ENCODE assay signal across 16 mouse cellular contexts in the genomic region with DNA sequence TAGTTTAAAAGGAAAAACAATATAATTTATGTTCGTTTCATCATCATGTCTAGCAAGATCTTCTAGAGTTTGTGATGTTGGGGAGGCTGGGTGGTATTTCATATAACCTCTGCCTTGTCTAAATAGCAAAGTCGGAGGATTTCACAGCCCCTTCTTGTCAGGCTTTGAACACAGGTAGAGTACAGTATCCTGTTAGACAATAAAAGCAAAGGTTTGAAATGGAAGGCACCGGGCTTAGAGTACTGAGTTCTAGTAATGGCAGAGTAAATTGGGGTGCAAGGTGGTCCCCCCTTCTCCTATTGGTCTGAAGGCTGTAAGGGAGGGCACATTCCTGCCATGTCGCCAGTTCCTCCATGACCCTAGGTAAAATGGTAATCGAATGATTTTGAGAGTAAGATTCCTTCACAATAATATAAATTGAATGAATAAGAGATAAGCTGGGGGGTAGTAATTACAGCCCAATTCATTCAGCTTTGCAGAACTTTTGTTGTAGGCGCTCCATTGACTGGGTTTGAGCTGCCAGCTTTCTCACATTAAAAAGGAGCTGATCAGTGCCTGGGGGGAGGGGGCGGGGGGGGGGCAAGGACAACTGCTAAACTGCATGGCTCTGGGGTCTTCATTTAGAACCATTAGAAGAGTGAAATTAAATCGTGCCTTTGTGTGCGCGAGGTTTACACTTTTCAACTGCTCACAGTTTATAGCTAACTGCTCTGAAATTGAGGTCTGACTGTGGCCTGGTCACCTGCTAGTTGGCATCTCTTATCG. TPM values are rescaled to one million over a fixed set of nuclear protein-coding genes. Genes with fewer than 3 reads are reported as not detected.
DNase-seq lines count a peak whose midpoint lies in the region; ATAC-seq and TF ChIP-seq lines count a peak whose summit lies in the region.
"Had no signal": no experiment of that assay in that cellular context is flagged by ENCODE, and none has a peak within 500 bp of the region (broad histone marks: within the 10 kb centered on the region; RNA-seq: fewer than 3 reads in every experiment).

No protein-coding gene starts in this region.

- no peaks in the 10 kb centered on the region for H3K9me3 ChIP-seq in forebrain, embryonic 11.5 days (ENCODE audit: control insufficient read depth, low read length)
- H3K9me3 ChIP-seq in hindbrain, postnatal 0 days (ENCODE audit: low read length), result no peaks in the 10 kb centered on the region
- no peaks in the 10 kb centered on the region for H3K9me3 ChIP-seq in stomach, embryonic 14.5 days (ENCODE audit: control insufficient read depth, low read depth, low read length)
- H3K9me3 ChIP-seq: limb, embryonic 12.5 days had no signal

- no peak for TF ChIP-seq CTCF in hindbrain, postnatal 0 days (IDR thresholded peaks at IDR 0.05; ENCODE audit: low read depth)

- peak overlapping the region; percentile 81 for H3K4me2 ChIP-seq in forebrain, embryonic 11.5 days (ENCODE audit: low read depth, low read length, severe bottlenecking)
- peak overlapping the region; percentile 56 for H3K4me2 ChIP-seq in hindbrain, postnatal 0 days (ENCODE audit: low read depth, low read length)
- peak overlapping the region; percentile 28 for H3K4me2 ChIP-seq in stomach, embryonic 14.5 days (replicated peaks; ENCODE audit: low read depth, low read length)
- H3K4me2 ChIP-seq: limb, embryonic 12.5 days had no signal

- H3K4me1 ChIP-seq in forebrain, embryonic 11.5 days (replicated peaks; ENCODE audit: control insufficient read depth, insufficient read depth, low read length), result peaks cover 30% of the 10 kb centered on the region
- no peaks in the 10 kb centered on the region for H3K4me1 ChIP-seq in hindbrain, postnatal 0 days (ENCODE audit: insufficient read depth, low read length)
- H3K4me1 ChIP-seq in stomach, embryonic 14.5 days (ENCODE audit: control insufficient read depth, insufficient read depth, low read length), result 0 out of 2 replicates have a peak, but pooled peaks cover 3% of the 10 kb centered on the region

- peak; percentile 51 for ATAC-seq in forebrain, embryonic 11.5 days (replicated peaks; ENCODE audit: low FRiP score)
- ATAC-seq in hindbrain, postnatal 0 days, result no peak
- no peak for ATAC-seq in stomach, embryonic 14.5 days (ENCODE audit: insufficient number of reproducible peaks, insufficient read depth, low FRiP score, low read depth)
- ATAC-seq: lung, postnatal 0 days had no signal

- peak overlapping the region; percentile 71 for H3K4me3 ChIP-seq in forebrain, embryonic 11.5 days (ENCODE audit: low read depth, low read length)
- H3K4me3 ChIP-seq in hindbrain, postnatal 0 days (ENCODE audit: low read length), result peak overlapping the region; percentile 55
- peak overlapping the region; percentile 9; the same call in 1 of the 2 replicates for H3K4me3 ChIP-seq in stomach, embryonic 14.5 days (ENCODE audit: low read depth, low read length)
- H3K4me3 ChIP-seq: limb, embryonic 12.5 days; myocyte had no signal

- WGBS in forebrain, embryonic 11.5 days, result 3% methylated on average over 11 of the region's 11 CpGs
- WGBS in hindbrain, postnatal 0 days, result 22% methylated on average over 11 of the region's 11 CpGs
- WGBS in stomach, embryonic 14.5 days, result 12% methylated on average over 11 of the region's 11 CpGs

- H3K27me3 ChIP-seq in forebrain, embryonic 11.5 days (ENCODE audit: control insufficient read depth, insufficient read depth, low read length), result no peaks in the 10 kb centered on the region
- H3K27me3 ChIP-seq in hindbrain, postnatal 0 days (ENCODE audit: insufficient read depth, low read length), result peaks cover 38% of the 10 kb centered on the region
- peaks cover 38% of the 10 kb centered on the region for H3K27me3 ChIP-seq in stomach, embryonic 14.5 days (ENCODE audit: control insufficient read depth, insufficient read depth, low read length)

- intact Hi-C loops in gastrocnemius, postnatal 36 days (cut with DNase I), result no loop called here

- H3K9ac ChIP-seq in forebrain, embryonic 11.5 days (ENCODE audit: low read length), result peak overlapping the region; percentile 88
- H3K9ac ChIP-seq in hindbrain, postnatal 0 days (replicated peaks; ENCODE audit: low read length), result peak overlapping the region; percentile 57
- H3K9ac ChIP-seq in stomach, embryonic 14.5 days (replicated peaks; ENCODE audit: low read depth, low read length), result no peak overlapping the region
- H3K9ac ChIP-seq: limb, embryonic 12.5 days had no signal

- no peaks in the 10 kb centered on the region for H3K36me3 ChIP-seq in forebrain, embryonic 11.5 days (ENCODE audit: control insufficient read depth, insufficient read depth, low read length)
- H3K36me3 ChIP-seq in hindbrain, postnatal 0 days (ENCODE audit: insufficient read depth, low read length), result no peaks in the 10 kb centered on the region
- no peaks in the 10 kb centered on the region for H3K36me3 ChIP-seq in stomach, embryonic 14.5 days (ENCODE audit: control insufficient read depth, insufficient read depth, low read length)
- H3K36me3 ChIP-seq: limb, embryonic 12.5 days had no signal

- peak; percentile 50 for DNase-seq in embryo, embryonic 10.5 days (ENCODE audit: low spot score)
- DNase-seq in embryo, embryonic 10 days (ENCODE audit: low spot score), result no peak
- DNase-seq in forebrain, embryonic 11.5 days (ENCODE audit: low spot score), result peak; percentile 84
- no peak for DNase-seq in hindbrain, postnatal 0 days (ENCODE audit: low spot score)
- DNase-seq in gastrocnemius, postnatal 36 days, result no peak
- no peak for DNase-seq in urinary bladder, adult 18-20 months (ENCODE audit: low spot score in 2 of 2)
- DNase-seq in heart, adult 11 months, result no peak
- DNase-seq: adrenal gland, postnatal 10 days; cerebellum, adult 18-20 months; heart, postnatal 4 days; right cerebral cortex, postnatal 14 days had no signal

- H3K27ac ChIP-seq in forebrain, embryonic 11.5 days (ENCODE audit: low read depth, low read length), result peak overlapping the region; percentile 98
- H3K27ac ChIP-seq in hindbrain, postnatal 0 days, result peak overlapping the region; percentile 76
- H3K27ac ChIP-seq in stomach, embryonic 14.5 days (ENCODE audit: low read length), result no peak overlapping the region
- H3K27ac ChIP-seq: limb, embryonic 12.5 days had no signal

RNA-seq across cellular contexts. Expression of a gene that starts 5.3 kb away (rescaled TPM):
- 57.7 and 67.3 TPM in 2 replicates for polyA plus RNA-seq in forebrain, embryonic 11.5 days (2014; fragmentation: Nextera tagmentation; extraction: Ambion mirVana)
- total RNA-seq in hindbrain, postnatal 0 days (2014; rRNA removed), result 68.1 and 80.2 TPM in 2 replicates
- 22.6 and 26.3 TPM in 2 replicates for polyA plus RNA-seq in hindbrain, postnatal 0 days (2015; fragmentation: Nextera tagmentation; extraction: Ambion mirVana)
- polyA plus RNA-seq in stomach, embryonic 14.5 days (2014; fragmentation: Nextera tagmentation; extraction: Ambion mirVana), result 12.0 and 12.5 TPM in 2 replicates
- total RNA-seq in gastrocnemius, postnatal 36 days (2021), result not detected
- total RNA-seq: heart, postnatal 4 days had no signal
- polyA plus RNA-seq: gonadal fat pad, adult 2 months; myocyte had no signal

Comparison
In these comparisons a context has a peak if more than half of its experiments do, and no peak if none do; other contexts are left out.
1. DNase-seq: peak in embryo, embryonic 10.5 days (single experiment) and forebrain, embryonic 11.5 days (single experiment); none in embryo, embryonic 10 days (single experiment), hindbrain, postnatal 0 days (single experiment), gastrocnemius, postnatal 36 days (0 of 2), urinary bladder, adult 18-20 months (0 of 2) and heart, adult 11 months (single experiment).
2. H3K4me2 ChIP-seq: peak in every context shown above with its lines; median percentile 81 in forebrain, embryonic 11.5 days; 56 in hindbrain, postnatal 0 days; 28 in stomach, embryonic 14.5 days.
3. H3K4me3 ChIP-seq: peak in every context shown above with its lines; median percentile 71 in forebrain, embryonic 11.5 days; 55 in hindbrain, postnatal 0 days; 9 in stomach, embryonic 14.5 days.